Mouse (Mus musculus): ENCODE results near the gene Olfr381.
"Not testable (repeated sequence)": the region's sequence is repeated elsewhere in the genome, so short reads cannot be mapped to it uniquely, and the experiment has no call there.

Olfr381 gene

DNA sequence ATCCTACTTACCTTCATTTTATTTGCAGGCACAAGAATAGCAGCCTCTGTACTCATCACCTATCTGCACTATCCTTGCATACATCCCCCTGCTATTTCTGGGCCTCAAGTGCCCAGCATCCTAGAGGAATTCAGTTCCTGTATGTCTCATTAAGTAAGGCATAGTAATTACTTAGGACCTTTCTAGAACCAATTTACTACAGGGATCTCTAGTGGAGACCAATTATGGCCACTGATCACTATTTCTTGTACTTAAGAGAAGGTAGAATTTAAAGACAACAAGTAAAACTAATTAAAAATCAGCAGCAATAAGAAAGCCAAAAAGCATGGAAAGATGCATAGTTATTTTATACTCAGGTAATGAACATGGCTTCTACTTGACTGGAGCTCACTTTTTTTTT is at the start of gene Olfr381:
Gene Olfr381, minus strand, starts transcription at position 101 of the 400 bp plus-strand sequence.
- DNase-seq (ENCODE audit: low read depth, low spot score), result no peak

DNA sequence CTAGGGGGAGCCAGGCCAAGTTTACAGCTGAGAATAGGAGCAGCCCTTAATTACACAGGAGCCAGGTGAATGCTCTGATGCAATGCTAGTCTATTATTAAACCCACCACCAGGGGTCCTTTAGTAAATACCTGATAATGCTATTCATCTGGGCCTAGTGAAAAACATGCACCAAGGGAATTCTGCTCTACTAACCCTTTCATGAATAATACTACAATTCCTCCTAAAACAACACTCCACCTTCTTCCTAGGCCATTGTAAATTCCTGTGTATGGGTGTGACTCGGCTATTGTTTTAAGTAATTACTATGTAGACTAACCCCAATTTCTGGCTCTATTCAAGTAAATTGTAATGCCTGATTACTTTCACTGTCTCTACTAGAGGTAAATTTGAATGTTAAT is 37.6 kb upstream of the Olfr381 start:
- DNase-seq (ENCODE audit: low read depth, low spot score), result not testable (repeated sequence)

- no peak for DNase-seq (ENCODE audit: low read depth, low spot score)
These were observed 25.7 kb upstream of the Olfr381 start, which contains the start of gene Olfr382 for GRCm38 (mm10) chr11:73517097-73517496. Gene Olfr382 (minus strand): TSS chr11:73517197.

- no peak for DNase-seq (ENCODE audit: low read depth, low spot score)
These were observed 34.0 kb downstream of the Olfr381 start, which contains the start of gene Olfr380 for GRCm38 (mm10) chr11:73457408-73457807. Gene Olfr380 (minus strand): TSS chr11:73457508.
